Mouse (Mus musculus) frontal cortex, postnatal 14 days (tissue): Measurements from ENCODE around the gene Eif2d.

Experiments
- DNase-seq, 2 experiments: peaks; one replicate each; pipeline ENCODE4 v3.0.0; 2022; ENCODE audit warnings: low spot score in 2 of 2

The Eif2d gene

DNA sequence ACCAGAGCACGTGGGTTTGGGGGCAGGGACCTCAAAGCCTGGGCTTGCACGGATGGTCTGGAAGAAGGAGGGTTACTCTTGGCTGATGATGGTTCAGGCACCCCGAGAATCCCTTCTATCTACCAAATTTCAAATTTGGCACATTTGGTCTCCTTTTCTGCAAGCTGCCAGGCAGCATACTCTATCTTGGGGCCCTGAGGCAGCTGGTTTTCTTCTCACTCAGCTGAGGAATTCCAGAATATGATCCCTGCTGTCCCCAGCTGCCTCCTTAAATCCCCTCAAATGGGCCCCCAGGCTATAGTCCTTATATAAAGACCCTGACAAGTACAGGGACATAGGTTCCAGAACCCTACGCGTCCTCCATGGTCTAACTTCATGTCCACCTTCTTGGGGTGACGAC lies 60.4 kb downstream of the Eif2d start:
- no peak for DNase-seq

DNA sequence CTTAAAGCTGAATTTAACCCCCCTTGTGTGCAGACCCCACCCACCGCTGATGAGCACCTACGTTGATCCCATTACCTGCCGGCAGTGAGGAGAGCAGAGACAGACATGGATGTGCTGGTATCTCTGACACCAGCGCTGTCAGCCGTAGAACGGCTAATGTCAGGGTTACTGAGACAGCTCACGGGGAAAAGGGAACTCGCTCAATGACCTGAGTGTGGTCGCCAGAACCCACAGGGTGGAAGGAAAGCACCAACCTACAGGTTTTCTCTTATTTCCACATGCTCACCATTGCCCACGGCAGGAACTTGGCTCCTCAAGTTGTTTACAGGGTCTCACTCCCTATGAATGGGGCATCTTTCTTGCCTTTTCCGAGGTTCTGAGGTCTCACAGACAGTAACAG lies 66.0 kb downstream of the Eif2d start:
- no peak for DNase-seq

DNA sequence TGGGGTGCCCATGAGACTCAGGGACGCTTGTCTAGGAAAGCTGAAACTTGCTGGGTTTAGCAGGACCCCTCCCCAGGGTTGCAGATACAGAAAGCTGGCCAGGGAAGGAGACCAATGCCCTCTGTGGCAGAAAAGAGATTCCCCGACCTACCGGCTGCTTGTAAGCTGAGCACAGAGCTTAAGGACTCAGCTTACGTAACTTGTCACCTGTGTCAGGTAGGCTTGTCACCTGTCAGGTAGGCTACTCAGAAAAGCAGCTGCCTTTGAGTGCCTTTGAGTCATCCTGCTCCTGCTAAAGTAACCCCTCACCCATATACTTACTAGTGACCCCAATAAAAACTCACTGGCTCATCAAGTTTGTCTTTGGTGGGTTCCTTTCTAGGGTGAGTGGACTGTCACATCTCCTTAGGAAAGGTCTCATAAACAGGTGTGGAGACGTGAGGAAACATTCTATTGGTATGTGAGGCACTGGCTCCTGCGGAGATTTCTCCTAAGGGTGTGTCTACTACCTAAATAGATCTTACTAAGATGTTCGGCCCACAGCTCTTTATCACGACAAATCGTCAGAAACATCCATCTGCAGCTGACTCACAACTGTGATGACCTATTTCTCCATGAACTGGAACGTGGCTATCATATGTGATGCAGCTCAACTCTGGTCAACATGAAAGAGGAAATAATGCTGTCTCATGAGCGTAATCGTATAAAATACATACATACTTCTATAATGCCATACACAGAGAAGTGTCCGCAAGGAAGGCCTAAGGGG lies 69.0 kb downstream of the Eif2d start:
- no peak for DNase-seq

DNA sequence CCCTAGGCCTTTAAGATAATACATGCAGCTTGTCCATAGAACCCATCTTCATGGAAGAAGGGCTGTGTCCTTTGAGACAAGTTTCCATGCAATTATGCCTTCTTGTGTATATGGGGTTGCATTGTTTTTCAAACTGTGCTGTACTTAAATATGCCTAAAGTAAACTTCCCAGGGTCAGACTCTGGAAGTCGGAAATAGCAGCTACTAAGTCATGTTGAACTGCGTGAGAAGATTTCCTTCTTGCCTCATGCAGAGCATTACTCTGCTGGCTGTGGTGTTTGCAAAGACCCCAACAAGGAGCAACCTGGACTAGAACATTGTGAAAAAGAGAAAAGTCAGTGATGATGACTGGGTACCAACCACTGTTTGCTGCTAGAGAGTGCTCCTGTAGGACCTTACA lies 70.4 kb downstream of the Eif2d start:
- DNase-seq = no peak

DNA sequence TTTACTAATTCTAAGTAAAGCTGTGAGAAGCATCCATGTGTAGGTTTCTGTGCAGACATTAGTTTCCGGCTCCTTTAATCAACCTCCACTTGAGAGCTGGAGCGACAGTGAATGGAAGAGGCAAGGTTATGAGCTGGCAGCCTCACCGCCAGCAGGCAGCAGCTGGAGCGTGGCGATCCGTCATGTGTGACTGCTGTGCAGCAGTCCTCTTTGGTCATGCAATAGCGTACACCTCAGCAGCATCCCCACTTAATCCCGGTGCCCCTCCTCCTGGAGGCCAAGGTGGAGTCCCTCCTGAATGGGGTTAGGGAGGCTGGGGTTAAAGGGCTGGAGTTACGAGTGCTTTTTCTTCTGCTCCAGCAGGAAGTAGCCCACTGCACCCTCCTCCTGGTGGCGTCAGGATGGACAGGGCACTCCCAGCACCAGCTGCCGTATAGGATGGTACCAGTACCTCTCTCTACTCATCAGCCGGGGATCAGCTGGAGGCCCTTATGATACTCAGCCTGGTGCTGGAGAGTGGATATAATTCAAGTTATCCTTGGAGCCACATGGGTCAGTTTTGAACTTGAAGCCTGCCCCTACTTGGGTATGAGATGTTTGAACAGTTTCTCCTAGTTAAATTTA lies 72.0 kb downstream of the Eif2d start:
- no peak for DNase-seq

DNA sequence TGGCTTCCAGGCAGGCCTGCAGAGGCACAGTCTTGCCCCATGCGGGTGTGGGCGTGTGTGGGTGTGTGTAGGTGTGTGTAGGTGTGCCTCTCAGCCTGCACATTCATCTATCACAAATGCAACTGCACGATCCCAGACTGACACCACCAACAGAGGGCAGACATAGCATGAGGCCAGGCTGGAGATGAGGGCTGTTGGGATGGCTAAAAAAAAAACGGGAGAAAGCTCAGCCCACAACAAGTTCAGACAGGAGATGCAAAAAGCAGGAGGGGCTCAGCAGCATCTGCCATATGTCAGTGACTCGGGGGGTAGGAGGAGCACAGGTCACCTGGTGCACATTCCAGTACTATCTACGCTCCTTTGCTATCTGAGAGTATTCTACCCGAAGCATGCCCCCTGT lies 75.2 kb downstream of the Eif2d start:
- no peak for DNase-seq

DNA sequence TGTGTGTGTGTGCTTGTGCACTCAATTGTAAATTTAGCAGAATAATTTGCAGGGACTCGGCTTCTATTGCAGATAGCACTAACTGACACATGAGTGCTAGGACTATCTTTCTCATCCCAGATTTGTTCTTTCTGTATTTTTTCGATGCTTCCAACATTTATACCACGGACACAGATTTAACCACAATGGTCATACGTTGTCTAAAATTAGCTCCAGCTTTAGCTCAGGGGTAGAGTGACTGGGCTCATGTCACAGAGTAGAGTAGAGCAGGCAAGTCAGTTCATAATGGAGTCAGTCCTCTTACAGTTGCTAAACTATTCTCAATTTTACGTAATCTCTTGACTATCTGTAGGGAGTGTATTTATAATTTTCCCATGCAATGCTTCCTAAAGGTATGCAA lies 75.7 kb downstream of the Eif2d start:
- no peak for DNase-seq

DNA sequence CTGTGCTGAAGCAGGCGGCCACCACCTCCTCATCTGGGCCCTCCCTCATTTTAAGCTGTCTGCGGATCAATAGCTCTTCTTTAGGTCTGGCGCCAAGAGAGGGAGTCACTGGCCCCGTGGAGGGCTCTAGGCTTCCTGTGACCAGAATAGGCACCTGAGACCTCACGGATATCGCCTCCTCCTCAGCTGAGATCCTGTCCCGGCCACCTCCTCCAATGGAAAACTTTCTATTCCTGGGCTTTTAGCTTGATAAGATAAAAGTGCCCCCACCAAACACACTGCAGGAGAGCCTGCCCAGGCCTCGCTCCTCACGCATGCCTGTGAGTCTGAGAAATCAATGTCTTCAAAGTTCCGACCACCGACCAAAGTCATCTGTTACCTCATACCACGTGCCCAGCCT lies 80.5 kb downstream of the Eif2d start:
- DNase-seq = no peak

DNA sequence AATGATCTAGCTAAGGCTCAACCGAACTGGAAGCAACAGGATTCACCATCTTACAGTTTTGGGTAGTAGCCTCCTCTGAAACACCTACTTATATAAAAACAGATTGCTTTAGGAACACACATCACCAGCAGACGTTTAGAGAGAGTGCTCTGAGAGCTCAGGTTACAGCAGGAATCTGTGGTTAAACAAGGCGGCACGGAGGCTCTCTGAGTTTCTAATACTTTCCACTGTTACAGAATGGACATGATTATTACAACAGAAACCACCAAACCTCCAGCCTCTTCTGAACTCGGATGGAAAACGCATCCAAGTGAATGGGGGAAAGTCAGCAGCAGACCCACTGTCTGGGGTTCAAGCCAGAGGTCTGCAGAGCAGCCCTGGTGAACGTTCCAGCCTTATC lies 83.1 kb downstream of the Eif2d start:
- DNase-seq = no peak
